Mouse (Mus musculus) 416B (cell line): ENCODE data around the gene Ccr8.
A peak's percentile ranks its signal among the peaks of the same experiment; 100 is the strongest.

Source experiments
- DNase-seq: peaks from one replicate; pipeline ENCODE4 v3.0.0; 2011; ENCODE audit warnings: low read depth

Ccr8 gene

DNA sequence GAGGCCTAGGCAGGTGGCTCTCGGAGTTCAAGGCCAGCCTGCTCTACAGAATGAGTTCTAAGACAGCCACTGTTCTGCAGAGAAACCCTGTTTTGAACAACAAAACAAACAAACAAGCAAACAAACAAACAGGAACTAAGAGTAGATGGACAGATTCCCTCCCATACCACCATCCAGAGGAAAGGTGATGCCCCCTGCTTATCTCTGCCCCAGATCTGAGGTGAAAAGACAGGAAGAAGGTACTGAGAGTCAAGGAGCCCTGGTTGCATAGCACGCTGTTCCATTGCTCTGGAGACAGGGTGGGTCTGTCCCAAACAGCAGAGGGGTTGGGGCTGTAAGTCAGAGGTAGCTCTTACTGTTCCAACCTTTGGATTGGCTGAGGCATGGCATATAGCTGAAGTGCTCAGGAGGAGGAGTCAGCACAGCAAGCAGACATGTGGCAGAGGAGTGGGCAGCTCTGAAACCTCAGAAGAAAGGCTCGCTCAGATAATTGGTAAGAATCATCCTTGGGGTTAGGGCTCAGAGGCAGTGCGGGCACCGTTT is at the start of gene Ccr8:
TSS of gene Ccr8 (plus strand) at position 419 of the 543 bp plus-strand sequence.
- DNase-seq: no peak

- peak; percentile 61 for DNase-seq
Measured at GRCm38 (mm10) chr9:120043115-120043514, 48.8 kb upstream of the Ccr8 start.

- DNase-seq: no peak
Measured at GRCm38 (mm10) chr9:120048495-120048894, 43.4 kb upstream of the Ccr8 start.

DNA sequence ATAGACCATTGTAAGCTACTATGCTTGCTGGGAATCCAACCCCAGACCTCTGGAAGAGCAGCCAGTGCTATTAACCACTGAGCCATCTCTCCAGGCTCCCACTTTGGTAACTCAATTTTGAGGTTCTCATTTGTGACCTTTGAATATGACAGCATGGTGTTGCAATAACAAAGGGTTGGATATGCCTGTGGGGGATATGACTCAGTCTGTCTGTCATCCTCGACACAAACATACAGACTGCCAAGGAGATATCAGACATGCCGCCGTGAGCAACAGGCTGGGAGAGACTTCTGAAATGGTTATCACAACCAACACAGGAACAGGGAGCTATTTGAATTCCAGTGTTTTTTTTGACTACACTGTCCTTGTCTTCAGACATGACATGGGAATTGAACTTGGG is 42.5 kb upstream of the Ccr8 start:
- DNase-seq: peak; percentile 89

DNA sequence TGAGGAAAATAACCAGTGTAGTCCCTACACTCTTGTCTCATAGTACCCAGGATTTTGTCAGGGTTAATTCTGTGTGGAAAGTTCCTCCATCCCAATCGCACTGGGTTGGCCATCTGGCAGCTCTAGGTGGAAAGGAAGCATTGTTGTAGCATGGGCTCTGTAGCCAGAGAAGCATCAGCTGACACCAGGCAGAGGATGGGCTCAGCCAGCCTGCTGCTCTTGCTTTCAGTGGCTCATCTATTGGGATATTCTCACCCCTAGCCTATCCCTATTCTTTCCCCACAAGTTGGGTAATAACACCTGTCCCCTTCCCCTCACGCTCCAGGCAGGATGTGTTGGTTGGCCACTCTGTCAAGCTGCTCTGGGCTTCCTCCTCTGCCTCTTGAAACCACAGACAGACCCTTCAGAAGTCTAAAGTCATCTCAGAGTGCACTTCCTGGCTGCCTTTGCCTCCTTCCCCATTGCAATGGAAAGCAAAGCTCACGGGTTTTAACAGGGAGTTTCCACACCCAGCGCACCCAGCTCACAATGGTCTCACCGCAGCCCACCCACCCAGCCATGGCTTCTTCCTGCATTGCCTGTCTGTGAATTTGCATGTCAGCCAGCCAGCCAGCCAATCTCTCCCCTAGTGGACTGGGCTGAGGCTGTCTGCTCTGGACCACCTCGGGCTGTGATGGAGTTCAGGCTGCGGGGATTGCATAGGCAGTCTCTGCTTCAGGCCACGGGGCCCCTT is 37.2 kb upstream of the Ccr8 start:
- peak; percentile 48 for DNase-seq

GRCm38 (mm10) chr9:120056201-120056600 is 35.7 kb upstream of the Ccr8 start:
- no peak for DNase-seq

- peak; percentile 52 for DNase-seq
Measured at GRCm38 (mm10) chr9:120058730-120059129, 33.2 kb upstream of the Ccr8 start.

- no peak for DNase-seq
Measured at GRCm38 (mm10) chr9:120064317-120064716, 27.6 kb upstream of the Ccr8 start.

DNA sequence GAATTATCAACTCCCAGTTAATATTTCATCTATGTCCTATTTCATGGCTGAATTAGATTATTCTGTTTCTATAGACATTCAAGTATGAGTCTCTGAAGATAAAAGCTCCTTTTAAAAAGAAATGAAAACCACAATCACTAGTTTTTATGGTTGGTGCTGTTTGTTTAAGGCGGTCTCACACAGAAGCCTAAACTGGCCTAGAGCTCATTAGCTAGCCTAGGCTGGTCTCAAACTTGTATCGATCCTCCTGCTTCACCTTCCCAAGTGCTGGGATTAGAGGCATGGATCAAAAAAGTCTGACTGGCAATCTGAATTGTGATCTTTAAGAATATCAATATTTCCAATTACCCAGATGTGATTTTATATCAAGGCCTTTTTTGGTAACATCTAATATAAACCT is 24.3 kb upstream of the Ccr8 start:
- DNase-seq: no peak

GRCm38 (mm10) chr9:120068047-120068446 is 23.9 kb upstream of the Ccr8 start:
- DNase-seq: peak; percentile 69

GRCm38 (mm10) chr9:120069779-120070178 is 22.1 kb upstream of the Ccr8 start, which contains the start of gene Cx3cr1:
Gene Cx3cr1 (minus strand): TSS chr9:120069879.
- no peak for DNase-seq

- DNase-seq: no peak
Measured at GRCm38 (mm10) chr9:120071251-120071650, 20.7 kb upstream of the Ccr8 start.

DNA sequence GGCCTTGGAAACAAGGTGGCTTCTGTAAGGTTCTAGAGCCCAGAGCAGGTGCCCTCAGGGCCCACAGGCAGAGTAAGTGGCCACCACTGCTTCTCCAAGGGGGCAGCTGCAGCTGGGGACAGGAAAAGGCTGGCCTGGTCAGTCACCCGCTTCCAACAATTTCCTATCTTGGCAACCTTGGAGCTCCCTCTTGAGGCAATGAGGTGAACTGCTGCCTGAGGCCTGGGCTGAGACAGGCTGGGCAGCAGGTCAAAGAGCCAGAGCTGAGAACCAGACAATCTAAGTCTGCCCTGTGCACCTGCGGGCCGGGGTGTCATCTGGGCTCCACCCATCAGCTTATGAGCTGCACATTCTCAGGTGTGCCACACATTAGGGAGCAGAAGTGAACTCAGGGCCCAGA is 18.7 kb upstream of the Ccr8 start:
- peak; percentile 74 for DNase-seq

- DNase-seq: peak; percentile 6
Measured at GRCm38 (mm10) chr9:120074516-120074915, 17.4 kb upstream of the Ccr8 start.

- no peak for DNase-seq
Measured at GRCm38 (mm10) chr9:120078241-120078640, 13.7 kb upstream of the Ccr8 start.

DNA sequence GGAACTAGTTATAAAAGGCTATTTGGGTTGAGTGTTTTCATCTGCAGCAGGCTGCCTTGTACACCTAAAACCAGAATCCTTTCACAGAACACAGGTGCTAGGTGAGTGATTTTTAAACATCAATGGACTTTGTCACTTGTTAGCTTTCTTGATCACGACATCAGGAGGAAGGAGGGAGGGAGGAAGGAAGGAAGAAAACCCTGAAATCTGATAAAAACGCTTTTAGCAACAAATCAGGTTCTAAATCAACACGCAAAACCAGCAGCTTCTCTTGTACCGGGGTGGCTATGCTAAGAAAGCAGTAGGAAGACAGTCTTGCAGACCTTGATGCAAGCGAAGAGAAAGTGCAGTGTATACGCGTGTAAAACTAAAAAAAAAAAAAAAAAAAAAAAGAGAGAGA is 12.0 kb upstream of the Ccr8 start:
- no peak for DNase-seq

DNA sequence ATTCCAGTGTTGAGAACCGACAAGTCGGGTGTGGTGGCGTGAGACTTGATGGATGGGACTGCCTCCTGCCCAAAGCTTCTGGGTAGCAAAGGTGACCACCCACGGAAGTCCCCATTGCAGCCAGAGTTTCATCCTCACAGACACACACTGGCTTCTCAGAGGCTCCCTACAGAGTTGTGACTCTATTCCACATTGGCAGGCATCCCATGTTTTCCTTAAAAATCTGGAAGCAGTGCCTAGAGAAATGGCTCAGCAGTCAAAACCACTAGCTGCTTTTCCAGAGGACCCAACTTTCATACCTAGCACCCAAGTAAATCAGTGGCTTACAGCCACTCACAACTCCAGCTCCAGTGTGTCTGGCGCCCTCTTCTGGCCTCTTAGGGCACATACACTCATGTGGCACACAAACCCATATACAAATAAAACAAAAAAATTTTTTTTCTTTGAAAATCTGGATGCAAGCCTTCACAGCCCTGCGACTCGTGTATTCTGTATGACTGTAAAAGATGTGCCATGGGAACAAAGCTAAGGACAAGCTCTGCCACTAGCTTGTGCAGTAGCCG is 11.3 kb upstream of the Ccr8 start:
- no peak for DNase-seq

DNA sequence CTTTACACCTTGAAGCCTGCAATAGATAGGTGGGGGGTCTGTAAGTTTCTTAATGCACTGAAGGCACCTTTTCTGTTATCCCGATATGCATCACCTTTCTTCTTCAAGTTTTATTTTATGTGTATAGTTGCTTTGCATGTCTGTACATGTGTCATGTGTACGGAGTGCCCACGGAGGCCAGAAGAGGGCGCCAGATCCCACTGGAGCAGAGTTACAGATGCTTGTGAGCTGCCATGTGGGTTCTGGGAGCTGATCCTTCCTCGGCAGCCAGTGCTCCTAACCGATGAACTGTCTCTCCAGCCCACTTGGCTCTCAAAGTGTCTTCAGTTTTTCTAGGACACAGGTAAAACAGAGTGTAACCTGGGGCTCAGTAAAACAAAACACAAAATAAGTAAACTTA is 10.7 kb upstream of the Ccr8 start:
- DNase-seq: peak; percentile 49

DNA sequence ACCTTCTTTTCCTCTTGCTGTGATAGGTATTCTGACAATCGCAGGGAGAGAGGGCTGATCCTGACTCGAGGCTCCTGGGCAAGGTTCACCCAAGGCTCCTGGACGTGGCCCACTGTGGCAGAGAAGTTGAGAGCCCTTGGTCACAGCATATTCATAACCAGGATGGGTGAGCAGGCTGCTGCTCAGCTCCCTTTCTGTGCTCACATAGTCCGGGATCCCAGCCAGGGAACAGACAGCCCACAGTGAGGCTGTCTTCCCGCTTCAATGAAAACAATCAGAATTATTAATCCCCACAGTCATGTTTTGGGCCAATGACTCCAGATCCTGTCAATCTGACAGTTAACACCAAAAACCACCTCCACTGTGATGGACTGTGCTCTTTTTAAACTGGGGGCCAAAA is 9.9 kb upstream of the Ccr8 start:
- no peak for DNase-seq

DNA sequence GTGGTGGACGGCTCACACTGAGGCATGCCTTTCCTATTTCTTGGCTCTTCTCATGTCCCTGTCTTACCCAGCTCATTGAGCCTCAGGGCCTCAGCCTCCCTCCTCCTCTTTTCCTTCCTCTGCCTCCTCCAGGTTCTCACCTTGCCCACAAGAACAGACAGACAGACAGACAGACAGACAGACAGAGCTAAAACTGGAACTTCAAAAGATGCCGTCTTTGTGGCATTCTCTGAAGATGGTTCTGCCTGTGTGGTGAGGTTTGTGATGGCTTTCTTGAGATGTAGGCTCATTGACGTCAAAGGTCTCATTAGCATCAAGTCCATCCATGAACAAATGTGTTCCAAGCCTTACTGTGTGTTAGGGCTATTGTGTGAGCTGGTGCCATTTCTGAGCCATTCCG is 9.2 kb upstream of the Ccr8 start:
- no peak for DNase-seq

GRCm38 (mm10) chr9:120083158-120083894 is 8.6 kb upstream of the Ccr8 start:
- DNase-seq: no peak

DNA sequence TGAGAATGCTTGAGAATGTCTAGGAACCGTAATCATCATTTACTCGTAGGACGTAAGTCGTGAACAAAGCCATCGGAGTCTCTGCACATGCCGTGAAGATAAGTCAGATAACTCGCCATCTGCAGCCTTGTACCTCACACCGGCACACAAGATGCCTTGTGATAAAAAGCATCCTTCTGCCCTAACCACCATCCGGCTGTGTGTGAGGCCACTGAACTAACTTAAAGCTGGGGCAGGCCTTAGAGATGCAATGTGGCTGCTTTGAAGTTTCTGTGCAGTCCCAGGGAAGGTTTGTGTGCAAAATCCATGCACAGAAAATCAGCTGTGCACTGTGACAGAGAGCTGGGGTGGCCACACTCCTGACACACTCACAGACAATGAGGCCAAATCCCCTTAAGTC is 7.5 kb upstream of the Ccr8 start:
- DNase-seq: no peak

DNA sequence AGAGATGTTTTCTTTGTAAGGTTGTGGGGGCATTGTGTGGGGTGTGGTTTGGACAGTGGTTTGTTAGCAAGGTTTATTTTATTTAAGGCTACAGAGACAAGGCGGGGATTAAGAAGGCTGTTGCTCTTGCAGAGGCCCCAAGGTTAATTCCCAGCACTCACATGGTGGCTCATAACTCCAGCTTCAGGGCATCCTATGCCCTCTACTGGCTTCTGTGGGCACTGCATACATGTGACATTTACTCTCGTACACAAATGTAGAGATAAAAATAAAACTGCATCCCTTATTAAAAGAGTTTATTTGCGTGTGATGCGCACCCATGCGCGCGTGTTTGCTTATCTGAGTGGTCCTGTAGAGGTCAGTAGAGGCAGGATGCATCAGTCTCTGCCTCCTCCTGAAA is 2.8 kb upstream of the Ccr8 start:
- no peak for DNase-seq
